Mouse (Mus musculus) olfactory bulb, adult 2 months (tissue): ENCODE data around the gene Gm12216.

Experiments used
- CTCF ChIP-seq: fragments of 200-500 bp; IDR thresholded peaks from 2 replicates; pipeline ENCODE4 v1.5.1; 2012; ENCODE audit warnings: low read depth, mild to moderate bottlenecking, low read length, moderate library complexity; ENCODE audit not compliant: insufficient read depth
- POLR2A ChIP-seq: fragments of 200-500 bp; IDR thresholded peaks from 2 replicates; pipeline ENCODE4 v1.6.1; 2012; ENCODE audit warnings: mild to moderate bottlenecking, low read depth, low read length, moderate library complexity; ENCODE audit not compliant: insufficient read depth

DNA sequence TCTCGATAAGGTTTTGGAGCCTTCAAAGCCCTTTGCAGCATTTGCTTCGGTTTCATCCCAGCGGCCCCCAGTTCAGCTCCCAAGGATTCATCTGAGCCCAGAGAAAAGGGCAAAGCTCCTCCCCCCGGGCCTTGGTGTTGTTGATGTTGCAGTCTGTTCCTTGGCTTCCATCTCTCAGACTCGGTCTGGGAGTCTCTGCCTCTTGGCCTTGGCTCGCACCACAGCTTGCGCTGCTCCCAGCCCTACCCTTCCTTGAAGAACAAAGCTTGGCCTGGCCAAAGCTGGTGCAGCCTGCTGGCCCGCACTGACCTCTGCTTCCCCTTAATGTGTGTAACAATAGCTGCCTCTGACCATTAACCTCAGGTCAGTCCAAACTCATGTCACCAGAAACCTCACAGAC is 70.9 kb downstream of the Gm12216 start:
- TF ChIP-seq CTCF, result no peak
- no peak for TF ChIP-seq POLR2A
